Mouse (Mus musculus): ENCODE results near the gene Cap2. TPM values are rescaled to one million over a fixed set of nuclear protein-coding genes. Genes with fewer than 3 reads are reported as not detected.

Cap2 gene
- total and polyA plus RNA-seq, 2 experiments from 2014 or later = 13.1 to 21.9 TPM

GRCm38 (mm10) chr13:46695932-46696331 is 194.3 kb downstream of the Cap2 start:
- Histone ChIP-seq H3K4me1 (ENCODE audit: insufficient read depth, low read length) (no peaks in the 10 kb centered on the region), H3K27ac (ENCODE audit: low read depth, low read length) (no peak overlapping the region), H3K9me3 (ENCODE audit: low read length) (no peaks in the 10 kb centered on the region), H3K4me3 (ENCODE audit: low read depth, low read length) (no peak overlapping the region), H3K36me3 (ENCODE audit: insufficient read depth, low read length) (peaks cover 21% of the 10 kb centered on the region), H3K9ac (replicated peaks; ENCODE audit: low read length, poor library complexity, severe bottlenecking) (no peak overlapping the region), H3K27me3 (ENCODE audit: insufficient read depth, low read length) (no peaks in the 10 kb centered on the region), H3K4me2 (ENCODE audit: low read depth, low read length, poor library complexity, severe bottlenecking) (no peak overlapping the region)
- no peak for TF ChIP-seq CTCF (IDR thresholded peaks at IDR 0.05)
- no peak for ATAC-seq (ENCODE audit: low FRiP score)
- WGBS = 94% methylated on average over 1 of the region's 1 CpGs
- DNase-seq (ENCODE audit: low spot score) = no peak

GRCm38 (mm10) chr13:46696788-46697187 is 195.1 kb downstream of the Cap2 start:
- Histone ChIP-seq H3K27me3 (ENCODE audit: insufficient read depth, low read length) (no peaks in the 10 kb centered on the region), H3K27ac (ENCODE audit: low read depth, low read length) (no peak overlapping the region), H3K9me3 (ENCODE audit: low read length) (no peaks in the 10 kb centered on the region), H3K36me3 (ENCODE audit: insufficient read depth, low read length) (peaks cover 21% of the 10 kb centered on the region), H3K4me3 (ENCODE audit: low read depth, low read length) (no peak overlapping the region), H3K4me2 (ENCODE audit: low read depth, low read length, poor library complexity, severe bottlenecking) (no peak overlapping the region), H3K4me1 (ENCODE audit: insufficient read depth, low read length) (no peaks in the 10 kb centered on the region), H3K9ac (replicated peaks; ENCODE audit: low read length, poor library complexity, severe bottlenecking) (no peak overlapping the region)
- WGBS = 89% methylated on average over 2 of the region's 2 CpGs
- no peak for DNase-seq (ENCODE audit: low spot score)
- TF ChIP-seq CTCF (IDR thresholded peaks at IDR 0.05) = no peak
- ATAC-seq (ENCODE audit: low FRiP score) = no peak

- H3K9me3 ChIP-seq (ENCODE audit: low read length) = no peaks in the 10 kb centered on the region
- H3K9ac ChIP-seq (replicated peaks; ENCODE audit: low read length, poor library complexity, severe bottlenecking) = no peak overlapping the region
- peaks cover 15% of the 10 kb centered on the region; the same call in 1 of the 2 replicates for H3K36me3 ChIP-seq (ENCODE audit: insufficient read depth, low read length)
- no peaks in the 10 kb centered on the region for H3K4me1 ChIP-seq (ENCODE audit: insufficient read depth, low read length)
- TF ChIP-seq CTCF (IDR thresholded peaks at IDR 0.05) = no peak
- DNase-seq (ENCODE audit: low spot score) = no peak
- H3K4me3 ChIP-seq (ENCODE audit: low read depth, low read length) = no peak overlapping the region
- H3K27me3 ChIP-seq (ENCODE audit: insufficient read depth, low read length) = no peaks in the 10 kb centered on the region
- no peak for ATAC-seq (ENCODE audit: low FRiP score)
- 93% methylated on average over 1 of the region's 1 CpGs for WGBS
- H3K27ac ChIP-seq (ENCODE audit: low read depth, low read length) = no peak overlapping the region
- no peak overlapping the region for H3K4me2 ChIP-seq (ENCODE audit: low read depth, low read length, poor library complexity, severe bottlenecking)
These were observed 197.7 kb downstream of the Cap2 start for GRCm38 (mm10) chr13:46699372-46699771.

Other genes starting within 250 kb of the Cap2 start
- 0.19 TPM in 1 of 2 replicates, not detected in the other for gene Stmnd1, start 228.1 kb upstream of the Cap2 start, total RNA-seq (2014; rRNA removed)
- not detected in 2 replicates for gene Stmnd1, start 228.1 kb upstream of the Cap2 start, polyA plus RNA-seq (2015; fragmentation: Nextera tagmentation; extraction: Ambion mirVana)
- gene Rbm24, start 83.4 kb upstream of the Cap2 start, total RNA-seq (2014; rRNA removed) = 10.7 and 20.1 TPM in 2 replicates
- 3.7 and 4.0 TPM in 2 replicates for gene Rbm24, start 83.4 kb upstream of the Cap2 start, polyA plus RNA-seq (2015; fragmentation: Nextera tagmentation; extraction: Ambion mirVana)
- gene Fam8a1, start 167.7 kb downstream of the Cap2 start, total RNA-seq (2014; rRNA removed) = 59.2 and 68.1 TPM in 2 replicates
- gene Fam8a1, start 167.7 kb downstream of the Cap2 start, polyA plus RNA-seq (2015; fragmentation: Nextera tagmentation; extraction: Ambion mirVana) = 15.8 and 18.1 TPM in 2 replicates
- 61.7 and 75.0 TPM in 2 replicates for gene Nup153, start 226.1 kb downstream of the Cap2 start, total RNA-seq (2014; rRNA removed)
- 11.8 and 12.6 TPM in 2 replicates for gene Nup153, start 226.1 kb downstream of the Cap2 start, polyA plus RNA-seq (2015; fragmentation: Nextera tagmentation; extraction: Ambion mirVana)

Measured in midbrain, postnatal 0 days (tissue).